Mouse (Mus musculus): ENCODE data around the gene Mrpl42.

The Mrpl42 gene

GRCm38 (mm10) chr10:95515293-95515931 is 13.7 kb upstream of the Mrpl42 start:
- DNase-seq (ENCODE audit: low spot score in 2 of 2), result peak; percentile 13 to 24

- peak; percentile 97 to 98 for DNase-seq (ENCODE audit: low spot score in 2 of 2)
These were observed 13.0 kb upstream of the Mrpl42 start, which contains the start of gene Ube2n for GRCm38 (mm10) chr10:95514656-95515292. Gene Ube2n (plus strand): TSS chr10:95515145.

- no peak for DNase-seq (ENCODE audit: low spot score in 2 of 2)
These were observed 12.2 kb upstream of the Mrpl42 start for GRCm38 (mm10) chr10:95513768-95514556.

GRCm38 (mm10) chr10:95512635-95513034 is 10.9 kb upstream of the Mrpl42 start:
- DNase-seq (ENCODE audit: low spot score in 2 of 2), result no peak

GRCm38 (mm10) chr10:95509263-95509662 is 7.5 kb upstream of the Mrpl42 start:
- DNase-seq (ENCODE audit: low spot score in 2 of 2), result no peak

- no peak for DNase-seq (ENCODE audit: low spot score in 2 of 2)
These were observed 7.1 kb upstream of the Mrpl42 start for GRCm38 (mm10) chr10:95508793-95509192.

- no peak for DNase-seq (ENCODE audit: low spot score in 2 of 2)
These were observed 6.4 kb upstream of the Mrpl42 start for GRCm38 (mm10) chr10:95508126-95508525.

- no peak for DNase-seq (ENCODE audit: low spot score in 2 of 2)
These were observed 2.6 kb upstream of the Mrpl42 start for GRCm38 (mm10) chr10:95504341-95504740.

GRCm38 (mm10) chr10:95503443-95504235 is 1.9 kb upstream of the Mrpl42 start:
- no peak for DNase-seq (ENCODE audit: low spot score in 2 of 2)

- DNase-seq (ENCODE audit: low spot score in 2 of 2), result no peak
These were observed 707 bp downstream of the Mrpl42 start for GRCm38 (mm10) chr10:95501033-95501432.

- DNase-seq (ENCODE audit: low spot score in 2 of 2), result no peak
These were observed 7.5 kb downstream of the Mrpl42 start for GRCm38 (mm10) chr10:95494268-95494667.

- no peak for DNase-seq (ENCODE audit: low spot score in 2 of 2)
These were observed 12.1 kb downstream of the Mrpl42 start for GRCm38 (mm10) chr10:95489653-95490052.

GRCm38 (mm10) chr10:95477516-95477915 is 24.2 kb downstream of the Mrpl42 start:
- DNase-seq (ENCODE audit: low spot score in 2 of 2), result no peak

GRCm38 (mm10) chr10:95475923-95476322 is 25.8 kb downstream of the Mrpl42 start:
- DNase-seq (ENCODE audit: low spot score in 2 of 2), result peak; percentile 42 to 78

GRCm38 (mm10) chr10:95471889-95472547 is 29.7 kb downstream of the Mrpl42 start:
- no peak for DNase-seq (ENCODE audit: low spot score in 2 of 2)

- DNase-seq (ENCODE audit: low spot score in 2 of 2), result no peak
These were observed 30.6 kb downstream of the Mrpl42 start for GRCm38 (mm10) chr10:95471186-95471585.

GRCm38 (mm10) chr10:95468894-95469293 is 32.8 kb downstream of the Mrpl42 start:
- DNase-seq (ENCODE audit: low spot score in 2 of 2), result no peak

GRCm38 (mm10) chr10:95465485-95465896 is 36.2 kb downstream of the Mrpl42 start:
- DNase-seq (ENCODE audit: low spot score in 2 of 2), result no peak

- DNase-seq (ENCODE audit: low spot score in 2 of 2), result no peak
These were observed 37.2 kb downstream of the Mrpl42 start for GRCm38 (mm10) chr10:95464527-95464926.

GRCm38 (mm10) chr10:95462231-95462630 is 39.5 kb downstream of the Mrpl42 start:
- no peak for DNase-seq (ENCODE audit: low spot score in 2 of 2)

- no peak for DNase-seq (ENCODE audit: low spot score in 2 of 2)
These were observed 40.6 kb downstream of the Mrpl42 start for GRCm38 (mm10) chr10:95461053-95461553.

All from frontal cortex, postnatal 14 days (tissue).